Mouse (Mus musculus) embryonic fibroblast, embryonic 13.5 days (primary cell): ENCODE measurements around the gene Brms1.

ENCODE experiments used
- CTCF ChIP-seq: IDR thresholded peaks from 2 replicates; pipeline ENCODE4 v1.5.1; 2011; ENCODE audit warnings: mild to moderate bottlenecking, control low read depth, low read length, moderate library complexity, borderline replicate concordance; ENCODE audit not compliant: insufficient read depth
- POLR2A ChIP-seq: IDR thresholded peaks from 2 replicates; pipeline ENCODE4 v1.6.1; 2011; ENCODE audit warnings: low read depth, mild to moderate bottlenecking, control low read depth, low read length, moderate library complexity

DNA sequence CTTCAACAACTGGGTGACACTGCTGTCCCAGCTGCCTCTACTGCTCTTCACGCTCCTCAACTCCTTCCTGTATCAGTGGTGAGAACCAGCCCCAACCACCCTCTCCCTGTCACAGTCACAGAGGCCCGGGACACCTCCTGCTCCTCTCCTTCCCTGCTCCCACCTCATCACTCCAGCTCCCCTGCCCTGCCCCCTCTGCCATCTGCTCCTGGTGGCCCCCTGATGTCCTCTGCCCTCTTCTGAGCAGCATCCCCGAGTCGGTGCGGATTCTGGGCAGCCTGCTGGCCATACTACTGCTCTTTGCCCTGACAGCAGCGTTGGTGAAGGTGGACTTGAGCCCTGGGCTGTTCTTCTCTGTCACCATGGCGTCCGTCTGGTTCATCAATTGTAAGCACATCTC, 15.0 kb upstream of the Brms1 start:
- TF ChIP-seq CTCF, result no peak
- no peak for TF ChIP-seq POLR2A
